Mouse (Mus musculus) embryonic facial prominence, embryonic 10.5 days (tissue): Measurements from ENCODE around the gene Aebp2. TPM values are rescaled to one million over a fixed set of nuclear protein-coding genes. Genes with fewer than 3 reads are reported as not detected.
A peak's percentile ranks its signal among the peaks of the same experiment; 100 is the strongest.
"Not testable (repeated sequence)": the region's sequence is repeated elsewhere in the genome, so short reads cannot be mapped to it uniquely, and the experiment has no call there.

Experiments used
- DNase-seq: peaks from one replicate; pipeline ENCODE4 v3.0.0-alpha.2; 2017; ENCODE audit warnings: low spot score
- H3K27ac ChIP-seq: fragments of 300-500 bp; sonication (generic); replicated peaks from 2 replicates; pipeline ENCODE4 v1.5.1; 2016; ENCODE audit warnings: mild to moderate bottlenecking
- H3K27me3 ChIP-seq: fragments of 300-500 bp; sonication (generic); replicated peaks from 2 replicates; pipeline ENCODE4 v1.6.1; 2016; ENCODE audit warnings: low read depth, mild to moderate bottlenecking; ENCODE audit not compliant: poor library complexity, severe bottlenecking
- H3K36me3 ChIP-seq: fragments of 300-500 bp; sonication (generic); replicated peaks from 2 replicates; pipeline ENCODE4 v1.6.1; 2016; ENCODE audit warnings: mild to moderate bottlenecking, moderate library complexity
- H3K4me1 ChIP-seq: fragments of 300-500 bp; sonication (generic); 2 replicates; pipeline ENCODE4 v1.6.1; 2016
- H3K4me3 ChIP-seq: fragments of 300-500 bp; sonication (generic); 2 replicates; pipeline ENCODE4 v1.5.1; 2016; ENCODE audit warnings: mild to moderate bottlenecking, moderate library complexity
- H3K9me3 ChIP-seq: fragments of 300-500 bp; sonication (generic); 2 replicates; pipeline ENCODE4 v1.6.1; 2016; ENCODE audit warnings: mild to moderate bottlenecking
- WGBS: fragments of 180-500 bp; shearing (Covaris S2); methylation state at CpG from one replicate; pipeline ENCODE4 v1.1.7; 2016; 5-methylcytosine and 5-hydroxymethylcytosine counted together
- polyA plus RNA-seq: library from polyadenylated mRNA; unstranded; fragments of >200 nt; fragmentation: Nextera tagmentation; extraction: Ambion mirVana; gene quantifications from 2 replicates; pipeline ENCODE4 v1.2.1, GENCODE M21; 2016

Gene Aebp2
- polyA plus RNA-seq, 1 experiment from 2014 or later: 9.4 TPM

DNA sequence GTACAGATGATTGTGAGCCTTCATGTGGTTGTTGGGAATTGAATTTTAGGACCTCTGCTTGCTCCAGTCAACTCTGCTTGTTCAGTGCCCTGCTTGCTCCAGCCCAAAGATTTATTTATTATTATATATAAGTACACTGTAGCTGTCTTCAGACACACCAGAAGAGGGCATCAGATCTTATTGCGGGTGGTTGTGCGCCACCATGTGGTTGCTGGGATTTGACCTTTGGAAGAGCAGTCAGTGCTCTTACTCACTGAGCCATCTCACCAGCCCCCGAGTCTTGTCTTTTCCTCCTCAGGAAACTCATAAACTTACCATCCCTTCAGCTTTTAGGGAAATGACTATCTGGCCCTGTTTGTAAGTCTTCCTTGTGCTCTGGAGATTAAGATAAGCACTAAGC, 40.2 kb downstream of the Aebp2 start:
- WGBS: 56% methylated on average over 3 of the region's 3 CpGs
- not testable (repeated sequence) for H3K9me3 ChIP-seq, H3K36me3 ChIP-seq, H3K4me3 ChIP-seq, H3K27ac ChIP-seq, H3K27me3 ChIP-seq, DNase-seq
- H3K4me1 ChIP-seq: peaks cover 12% of the 10 kb centered on the region

- no peak for DNase-seq
- H3K27ac ChIP-seq: no peak overlapping the region
- 82% methylated on average over 5 of the region's 5 CpGs for WGBS
Observed at GRCm38 (mm10) chr6:140664611-140665010, 42.1 kb downstream of the Aebp2 start.

DNA sequence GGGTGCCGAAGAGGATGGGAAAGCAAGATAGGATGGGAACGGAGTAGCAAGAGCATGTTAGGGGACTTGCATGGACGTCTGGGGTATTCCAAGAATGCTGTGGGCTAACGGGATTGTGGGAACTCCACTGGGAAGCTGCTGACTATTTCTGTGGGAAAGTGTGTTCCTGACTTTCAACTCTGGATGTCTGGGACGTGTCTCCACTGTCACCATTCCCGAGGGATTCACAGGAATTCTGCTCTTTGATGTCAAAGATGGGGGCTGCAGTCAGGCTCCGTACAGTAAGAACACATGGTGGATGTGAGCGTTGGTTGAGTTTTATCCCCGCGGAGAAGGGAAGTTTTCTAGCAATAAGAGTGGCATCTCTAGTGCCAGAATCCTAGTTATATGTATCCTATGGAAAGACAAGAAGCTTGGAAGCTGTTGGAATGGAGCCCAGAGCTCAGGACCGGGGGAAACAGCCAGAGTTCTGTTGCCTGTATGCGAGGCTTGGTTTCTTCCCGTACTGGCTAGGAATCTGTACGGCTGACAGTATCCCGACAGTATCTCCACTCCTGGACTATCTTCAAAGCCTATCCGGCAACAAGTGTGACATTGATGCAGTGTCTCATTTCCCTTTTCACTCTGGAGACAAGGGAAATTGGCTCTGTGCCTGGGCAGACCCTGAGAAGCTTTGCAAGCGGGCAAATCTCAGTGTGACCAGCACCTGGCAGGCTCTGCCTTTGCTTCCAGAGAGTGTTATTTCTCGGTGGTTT, 44.2 kb downstream of the Aebp2 start:
- H3K9me3 ChIP-seq: peaks cover 9% of the 10 kb centered on the region; the same call in 1 of the 2 replicates
- 76% methylated on average over 18 of the region's 18 CpGs for WGBS
- no peaks in the 10 kb centered on the region for H3K27me3 ChIP-seq

More at GRCm38 (mm10) chr6:140664611-140665010, 42.1 kb downstream of the Aebp2 start:
- Histone ChIP-seq H3K9me3 (0 out of 2 replicates have a peak, but pooled peaks cover under 1% of the 10 kb centered on the region), H3K4me1 (peaks cover 12% of the 10 kb centered on the region), H3K4me3 (no peak overlapping the region), H3K27me3 (no peaks in the 10 kb centered on the region), H3K36me3 (no peaks in the 10 kb centered on the region; the same call in 1 of the 2 replicates)

GRCm38 (mm10) chr6:140667289-140667906, 44.9 kb downstream of the Aebp2 start:
- WGBS: 88% methylated on average over 8 of the region's 8 CpGs
- peaks cover 9% of the 10 kb centered on the region; the same call in 1 of the 2 replicates for H3K9me3 ChIP-seq

More for the DNA sequence above, 44.2 kb downstream of the Aebp2 start:
- DNase-seq: no peak
- Histone ChIP-seq H3K4me1 (peaks cover 12% of the 10 kb centered on the region), H3K4me3 (no peak overlapping the region), H3K36me3 (no peaks in the 10 kb centered on the region; the same call in 1 of the 2 replicates), H3K27ac (no peak overlapping the region)

GRCm38 (mm10) chr6:140674414-140674813, 52.0 kb downstream of the Aebp2 start:
- H3K27me3 ChIP-seq: no peaks in the 10 kb centered on the region

More at GRCm38 (mm10) chr6:140667289-140667906, 44.9 kb downstream of the Aebp2 start:
- Histone ChIP-seq H3K27me3 (no peaks in the 10 kb centered on the region), H3K4me3 (no peak overlapping the region), H3K4me1 (peaks cover 10% of the 10 kb centered on the region), H3K36me3 (no peaks in the 10 kb centered on the region; the same call in 1 of the 2 replicates), H3K27ac (no peak overlapping the region)
- no peak for DNase-seq

DNA sequence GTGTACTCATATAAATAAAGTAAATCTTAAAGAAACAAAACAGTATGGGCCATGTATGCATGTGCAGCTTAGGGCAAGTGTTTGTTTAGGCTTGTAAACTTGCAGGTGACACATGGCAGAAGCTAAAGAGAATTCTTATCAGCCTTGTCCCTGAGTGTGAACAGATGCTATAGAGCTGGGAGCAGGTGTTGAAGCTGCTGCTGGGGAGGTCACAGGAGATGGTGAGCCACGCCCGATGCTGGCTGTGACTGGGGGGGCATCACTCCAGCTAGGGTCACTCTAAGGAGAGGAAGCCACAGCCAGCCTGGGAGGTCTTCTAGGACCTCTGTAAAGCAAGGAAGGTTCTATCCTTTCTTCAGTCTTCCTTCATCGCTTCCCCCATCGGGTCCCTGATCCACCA, 53.6 kb downstream of the Aebp2 start:
- no peak for DNase-seq
- Histone ChIP-seq H3K27ac (no peak overlapping the region), H3K9me3 (no peaks in the 10 kb centered on the region), H3K27me3 (no peaks in the 10 kb centered on the region), H3K36me3 (no peaks in the 10 kb centered on the region), H3K4me3 (no peak overlapping the region), H3K4me1 (peaks cover 32% of the 10 kb centered on the region)
- WGBS: 84% methylated on average over 4 of the region's 4 CpGs

More at GRCm38 (mm10) chr6:140674414-140674813, 52.0 kb downstream of the Aebp2 start:
- H3K36me3 ChIP-seq: no peaks in the 10 kb centered on the region; the same call in 1 of the 2 replicates
- no peak overlapping the region for H3K4me3 ChIP-seq
- H3K4me1 ChIP-seq: peaks cover 22% of the 10 kb centered on the region
- 82% methylated on average over 3 of the region's 3 CpGs for WGBS
- no peak overlapping the region for H3K27ac ChIP-seq
- DNase-seq: no peak
- H3K9me3 ChIP-seq: peaks cover 9% of the 10 kb centered on the region; the same call in 1 of the 2 replicates

DNA sequence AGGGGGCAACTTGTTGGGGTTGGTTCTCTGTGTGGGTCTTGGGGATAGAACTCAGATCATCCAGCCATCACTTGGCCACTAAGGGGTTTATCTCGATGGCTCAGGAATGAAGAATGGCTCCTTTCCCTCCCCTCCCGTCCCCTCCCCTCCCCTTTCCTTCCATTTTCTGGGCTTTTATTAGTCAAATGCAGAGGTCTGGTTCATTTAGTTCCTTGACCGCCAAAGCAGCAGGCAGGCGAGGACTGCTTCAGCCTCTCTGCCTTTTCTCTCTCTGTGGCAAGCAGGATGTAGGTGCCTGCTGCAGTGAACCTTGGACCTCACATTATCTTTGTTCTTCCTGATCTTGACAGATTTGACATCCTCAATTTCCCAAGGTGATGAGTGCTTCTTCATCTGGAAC, 54.6 kb downstream of the Aebp2 start:
- Histone ChIP-seq H3K4me1 (peaks cover 34% of the 10 kb centered on the region), H3K27me3 (no peaks in the 10 kb centered on the region), H3K36me3 (no peaks in the 10 kb centered on the region), H3K27ac (no peak overlapping the region), H3K9me3 (no peaks in the 10 kb centered on the region), H3K4me3 (no peak overlapping the region)
- 31% methylated on average over 4 of the region's 4 CpGs for WGBS
- no peak for DNase-seq

DNA sequence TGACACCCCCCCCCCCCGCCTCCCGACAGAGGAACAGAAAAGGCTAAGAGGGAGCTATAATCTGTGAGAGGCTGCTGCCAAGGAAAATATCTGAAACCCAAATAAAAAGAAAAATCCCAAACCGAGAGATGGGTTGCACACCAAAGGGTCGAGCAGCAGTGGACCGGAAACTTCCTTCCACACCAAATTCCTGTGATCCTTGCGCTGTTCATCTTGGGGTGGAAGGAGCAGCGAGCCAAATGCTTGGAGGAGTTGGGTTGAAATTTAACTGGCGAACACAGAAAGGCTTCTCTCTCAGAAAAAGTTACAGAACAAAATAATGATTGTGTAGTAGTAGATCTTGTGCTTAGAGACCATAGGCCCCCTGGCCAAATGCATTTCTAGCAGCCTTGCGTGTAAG, 55.5 kb downstream of the Aebp2 start:
- 79% methylated on average over 9 of the region's 9 CpGs for WGBS
- Histone ChIP-seq H3K36me3 (no peaks in the 10 kb centered on the region), H3K9me3 (no peaks in the 10 kb centered on the region), H3K4me1 (peaks cover 43% of the 10 kb centered on the region), H3K4me3 (no peak overlapping the region), H3K27me3 (no peaks in the 10 kb centered on the region), H3K27ac (no peak overlapping the region)
- no peak for DNase-seq

DNA sequence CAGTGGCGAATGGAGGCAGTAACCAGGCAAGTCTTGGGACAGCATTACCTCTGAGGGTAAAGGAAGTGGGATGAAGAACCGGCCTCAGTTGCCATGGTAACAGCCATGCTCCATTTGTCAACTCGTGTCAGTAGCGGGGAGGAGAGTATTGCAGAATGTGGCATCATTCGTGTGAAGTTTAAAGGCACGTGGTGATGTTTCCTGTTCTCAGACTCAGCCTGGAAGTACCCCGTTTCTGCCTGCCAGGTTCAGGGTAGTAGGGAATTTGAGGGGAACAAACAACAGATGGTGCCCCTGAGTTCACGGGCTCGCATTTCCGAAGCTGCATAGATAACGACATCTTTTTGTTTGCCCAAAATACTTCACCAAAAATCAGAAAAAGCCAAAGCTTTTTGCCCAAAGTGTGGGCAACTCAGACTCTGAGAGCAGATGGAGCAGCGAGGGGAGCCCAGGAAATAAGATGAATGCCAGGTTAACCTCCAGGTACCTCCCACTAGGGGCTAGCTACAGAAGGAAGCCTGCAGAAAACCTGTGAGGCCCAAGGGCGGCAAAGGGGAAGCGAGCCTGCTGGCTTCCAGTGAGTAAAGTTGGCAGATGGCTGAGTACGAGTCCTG, 56.3 kb downstream of the Aebp2 start:
- H3K4me3 ChIP-seq: no peak overlapping the region; the same call in 1 of the 2 replicates
- 25% methylated on average over 15 of the region's 15 CpGs for WGBS
- peaks cover 51% of the 10 kb centered on the region for H3K4me1 ChIP-seq
- H3K36me3 ChIP-seq: no peaks in the 10 kb centered on the region
- peak; percentile 74 for DNase-seq
- no peaks in the 10 kb centered on the region for H3K9me3 ChIP-seq
- H3K27ac ChIP-seq: 0 out of 2 replicates have a peak overlapping the region, but pooled peaks have one; percentile 24
- no peaks in the 10 kb centered on the region for H3K27me3 ChIP-seq

GRCm38 (mm10) chr6:140680713-140681112, 58.2 kb downstream of the Aebp2 start:
- H3K4me3 ChIP-seq: no peak overlapping the region
- peaks cover 52% of the 10 kb centered on the region for H3K4me1 ChIP-seq
- H3K27me3 ChIP-seq: no peaks in the 10 kb centered on the region
- DNase-seq: no peak
- H3K27ac ChIP-seq: no peak overlapping the region
- no peaks in the 10 kb centered on the region for H3K9me3 ChIP-seq
- H3K36me3 ChIP-seq: no peaks in the 10 kb centered on the region
- WGBS: 45% methylated on average over 7 of the region's 7 CpGs

GRCm38 (mm10) chr6:140682829-140683228, 60.4 kb downstream of the Aebp2 start:
- DNase-seq: peak; percentile 24
- WGBS: 54% methylated on average over 13 of the region's 13 CpGs
- Histone ChIP-seq H3K4me1 (peaks cover 42% of the 10 kb centered on the region), H3K27me3 (no peaks in the 10 kb centered on the region), H3K36me3 (no peaks in the 10 kb centered on the region), H3K9me3 (no peaks in the 10 kb centered on the region), H3K4me3 (no peak overlapping the region), H3K27ac (no peak overlapping the region)

DNA sequence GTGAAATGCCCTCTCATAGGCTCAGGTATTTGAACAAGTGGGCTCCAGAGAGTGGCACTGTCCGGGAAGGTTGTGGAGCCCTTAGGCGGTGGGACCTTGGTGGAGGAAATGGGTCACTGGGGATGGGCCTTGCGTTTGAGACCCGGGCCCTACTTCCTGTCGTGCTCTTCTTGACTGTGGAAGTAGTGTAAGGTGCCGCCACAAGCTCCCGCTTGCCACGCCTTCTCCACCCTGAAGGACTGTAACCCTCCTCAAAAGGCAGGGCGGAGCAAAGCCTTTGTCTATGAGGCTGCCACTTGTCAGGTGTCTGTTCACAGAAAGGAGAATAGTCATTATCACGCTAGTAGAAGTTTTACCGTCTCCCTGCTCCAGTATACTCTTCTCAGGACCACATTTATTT, 61.9 kb downstream of the Aebp2 start:
- H3K9me3 ChIP-seq: no peaks in the 10 kb centered on the region
- H3K27ac ChIP-seq: no peak overlapping the region
- H3K36me3 ChIP-seq: no peaks in the 10 kb centered on the region
- peaks cover 30% of the 10 kb centered on the region for H3K4me1 ChIP-seq
- H3K4me3 ChIP-seq: no peak overlapping the region
- DNase-seq: no peak
- no peaks in the 10 kb centered on the region for H3K27me3 ChIP-seq
- 88% methylated on average over 11 of the region's 11 CpGs for WGBS
